Comparison of ENCODE assay signal across 8 mouse cellular contexts in the genomic region with DNA sequence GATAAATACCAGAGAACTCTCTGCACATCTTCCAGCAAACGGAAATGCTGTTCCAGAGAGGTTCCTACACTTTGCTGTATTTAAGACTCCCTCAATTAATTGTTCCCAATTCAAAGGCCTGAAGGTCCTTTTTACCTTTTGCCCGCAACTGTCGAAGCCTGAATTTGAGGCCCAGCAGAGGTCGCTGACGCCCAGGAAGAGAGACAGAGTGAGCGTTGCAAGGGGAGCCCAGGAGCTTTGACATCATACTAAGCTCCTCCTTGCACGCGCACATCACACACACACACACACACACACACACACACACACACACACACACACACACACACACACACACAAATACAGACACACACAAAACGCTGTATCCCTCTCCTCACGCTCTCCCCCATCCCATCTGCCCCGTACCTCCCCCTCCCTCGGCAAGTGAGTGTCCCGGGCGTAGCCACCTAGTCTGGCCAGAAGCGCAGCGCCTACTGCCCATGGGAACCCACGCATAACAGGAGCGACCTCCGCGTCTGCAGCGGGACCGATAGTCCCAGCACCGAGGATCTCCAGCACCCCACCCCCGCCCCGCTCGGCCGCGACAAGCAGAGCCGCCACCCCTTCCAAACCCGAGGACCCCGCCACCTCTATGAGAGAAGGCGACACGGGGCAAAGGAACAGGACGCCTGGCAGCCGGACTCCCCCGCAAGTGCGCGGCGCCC. TPM values are rescaled to one million over a fixed set of nuclear protein-coding genes. Genes with fewer than 3 reads are reported as not detected.
DNase-seq lines count a peak whose midpoint lies in the region; ATAC-seq and TF ChIP-seq lines count a peak whose summit lies in the region.

TSS of gene Rnf150 (plus strand) at position 316 of the 704 bp plus-strand sequence.

- intact Hi-C loops in heart, postnatal 36 days (cut with DNase I) = loop anchor here (1.0 to 5.0 kb wide), 3 partner anchors 186 to 469 kb away; partner anchors contain the start of gene Elmod2

- H3K9me3 ChIP-seq in forebrain, embryonic 16.5 days (ENCODE audit: control insufficient read depth, low read length) = no peaks in the 10 kb centered on the region
- no peaks in the 10 kb centered on the region for H3K9me3 ChIP-seq in neural tube, embryonic 15.5 days (replicated peaks)

- 1% methylated on average over 36 of the region's 39 CpGs for WGBS in forebrain, embryonic 16.5 days
- under 1% methylated on average over 39 of the region's 39 CpGs for WGBS in lung, adult 2 months
- WGBS in neural tube, embryonic 15.5 days = under 1% methylated on average over 39 of the region's 39 CpGs

- H3K4me2 ChIP-seq in forebrain, embryonic 16.5 days (ENCODE audit: low read length) = peak within 1 kb of the TSS; percentile 64
- H3K4me2 ChIP-seq in neural tube, embryonic 15.5 days = peak within 1 kb of the TSS; percentile 71

- DNase-seq in CD4-positive helper T cell, adult 2 months (ENCODE audit: low read depth, low spot score) = peak; percentile 63
- peak; percentile 12 for DNase-seq in c-Kit-positive CD71-positive TER-119-positive erythroid progenitor cells, embryonic 14.5 days (ENCODE audit: low spot score)
- DNase-seq in heart, postnatal 36 days = peak; percentile 83 to 86
- peak; percentile 84 to 86 for DNase-seq in layer of hippocampus, adult 2 months (ENCODE audit: low spot score in 2 of 2)
- peak; percentile 75 for DNase-seq in lung, adult 2 months
- DNase-seq in thymus, adult 18-20 months = peak; percentile 27 to 30

- H3K4me3 ChIP-seq in forebrain, embryonic 16.5 days (replicated peaks; ENCODE audit: low read length) = peak within 1 kb of the TSS; percentile 59
- H3K4me3 ChIP-seq in layer of hippocampus, adult 2 months = peak within 1 kb of the TSS; percentile 95
- H3K4me3 ChIP-seq in lung, adult 2 months (replicated peaks; ENCODE audit: extremely low read depth, low read depth, low read length) = peak within 1 kb of the TSS; percentile 59
- H3K4me3 ChIP-seq in neural tube, embryonic 15.5 days (replicated peaks) = peak within 1 kb of the TSS; percentile 75

- peak; percentile 90 for ATAC-seq in forebrain, embryonic 16.5 days
- ATAC-seq in neural tube, embryonic 15.5 days (ENCODE audit: low FRiP score) = peak; percentile 92

- H3K27me3 ChIP-seq in forebrain, embryonic 16.5 days (replicated peaks; ENCODE audit: control insufficient read depth, insufficient read depth, low read length) = no peaks in the 10 kb centered on the region
- no peaks in the 10 kb centered on the region for H3K27me3 ChIP-seq in neural tube, embryonic 15.5 days (replicated peaks)

- no peak for TF ChIP-seq POLR2A in lung, adult 2 months (IDR thresholded peaks at IDR 0.05; ENCODE audit: borderline replicate concordance, extremely low read depth, low read depth, low read length)

- peak within 1 kb of the TSS; percentile 90 for H3K27ac ChIP-seq in forebrain, embryonic 16.5 days (ENCODE audit: low read length)
- peak within 1 kb of the TSS; percentile 97 for H3K27ac ChIP-seq in layer of hippocampus, adult 2 months
- H3K27ac ChIP-seq in neural tube, embryonic 15.5 days (replicated peaks) = peak within 1 kb of the TSS; percentile 92

- peak; percentile 79 for TF ChIP-seq CTCF in layer of hippocampus, adult 2 months (conservative IDR thresholded peaks at IDR 0.05)
- peak; percentile 86 for TF ChIP-seq CTCF in lung, adult 2 months (IDR thresholded peaks at IDR 0.05; ENCODE audit: insufficient read depth, low read length)

- peak within 1 kb of the TSS; percentile 86 for H3K9ac ChIP-seq in forebrain, embryonic 16.5 days (replicated peaks; ENCODE audit: low read depth, low read length)
- peak within 1 kb of the TSS; percentile 77 for H3K9ac ChIP-seq in neural tube, embryonic 15.5 days (replicated peaks)

- H3K36me3 ChIP-seq in forebrain, embryonic 16.5 days (ENCODE audit: control insufficient read depth, insufficient read depth) = no peaks in the 10 kb centered on the region
- no peaks in the 10 kb centered on the region for H3K36me3 ChIP-seq in neural tube, embryonic 15.5 days

- H3K4me1 ChIP-seq in forebrain, embryonic 16.5 days (replicated peaks; ENCODE audit: control insufficient read depth, insufficient read depth, low read length) = peaks cover 7% of the 10 kb centered on the region
- H3K4me1 ChIP-seq in lung, adult 2 months (ENCODE audit: control insufficient read depth, insufficient read depth, low read length) = no peaks in the 10 kb centered on the region
- peaks cover 32% of the 10 kb centered on the region for H3K4me1 ChIP-seq in neural tube, embryonic 15.5 days

RNA-seq across cellular contexts. Expression of gene Rnf150, which starts in this region (rescaled TPM):
- polyA plus RNA-seq in forebrain, embryonic 16.5 days (2015; fragmentation: Nextera tagmentation; extraction: Ambion mirVana) = 1.6 and 2.0 TPM in 2 replicates
- 10 to 100 TPM; 13.2 to 13.8 TPM for total RNA-seq in heart, postnatal 36 days (2021)
- 10 to 100 TPM; 49.7 to 50.7 TPM for total RNA-seq in layer of hippocampus, adult 2 months (2021)
- polyA plus RNA-seq in lung, adult 2 months (2012; rRNA removed) = 4.4 and 6.9 TPM in 2 replicates
- polyA plus RNA-seq in neural tube, embryonic 15.5 days (2015; fragmentation: Nextera tagmentation; extraction: Ambion mirVana) = 2.1 and 2.5 TPM in 2 replicates

Comparison
In these comparisons a context has a peak if more than half of its experiments do, and no peak if none do; other contexts are left out.
1. Peak in every context shown above with its lines: DNase-seq, ATAC-seq, H3K4me3 ChIP-seq and H3K27ac ChIP-seq.
2. DNase-seq: peak in every context shown above with its lines; median percentile 85 in layer of hippocampus, adult 2 months; 84 in heart, postnatal 36 days; 75 in lung, adult 2 months; 63 in CD4-positive helper T cell, adult 2 months; 28 in thymus, adult 18-20 months; 12 in c-Kit-positive CD71-positive TER-119-positive erythroid progenitor cells, embryonic 14.5 days.